10 mouse cellular contexts compared by ENCODE assay signal in the genomic region with DNA sequence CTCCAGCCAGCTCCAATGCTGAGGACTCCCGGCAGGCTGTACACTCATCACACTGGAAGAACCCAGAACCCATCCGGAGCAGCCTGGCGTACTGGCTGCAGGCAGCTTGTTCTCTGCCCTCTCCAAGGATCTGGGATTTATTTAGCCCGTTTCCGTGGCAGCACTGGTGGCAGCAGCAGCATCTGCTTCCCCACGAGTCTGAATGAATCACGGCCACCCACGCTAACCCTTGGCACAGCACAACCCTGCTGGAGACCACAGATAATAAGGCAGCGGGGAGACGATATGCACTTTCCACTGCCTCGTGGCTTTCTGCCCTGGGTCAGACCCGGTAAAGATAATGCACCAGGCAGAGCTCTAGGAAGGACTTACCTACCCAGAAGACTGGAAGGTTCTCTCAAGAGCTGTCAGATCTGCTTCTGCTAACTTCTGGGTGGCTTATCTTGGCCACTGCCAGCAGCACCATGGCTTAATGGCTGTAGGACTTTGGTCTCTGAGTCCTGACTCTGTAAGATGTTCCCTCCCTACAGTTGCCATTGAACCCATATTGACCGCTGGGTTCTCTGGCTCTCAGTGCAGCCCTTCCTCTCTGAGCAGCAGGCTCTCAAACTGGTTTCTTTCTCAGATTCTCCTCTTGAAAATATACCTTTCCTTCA.
DNase-seq lines count a peak whose midpoint lies in the region; ATAC-seq lines count a peak whose summit lies in the region.
"Had no signal": no experiment of that assay in that cellular context is flagged by ENCODE, and none has a peak within 500 bp of the region (broad histone marks: within the 10 kb centered on the region; RNA-seq: fewer than 3 reads in every experiment).

No protein-coding gene starts in this region.

- H3K4me1 ChIP-seq in embryonic facial prominence, embryonic 14.5 days (ENCODE audit: control insufficient read depth, insufficient read depth, low read length): peaks cover 8% of the 10 kb centered on the region
- H3K4me1 ChIP-seq in kidney, embryonic 16.5 days (ENCODE audit: insufficient read depth, low read length): peaks cover 11% of the 10 kb centered on the region
- H3K4me1 ChIP-seq: liver, embryonic 15.5 days; stomach, embryonic 15.5 days had no signal

- peak; percentile 51 for DNase-seq in adrenal gland, adult 2 months
- DNase-seq in adrenal gland, postnatal 4 days (ENCODE audit: low spot score in 2 of 2): no peak
- DNase-seq in Muller cell, postnatal 12 days (ENCODE audit: inconsistent ontology term): peak; percentile 89
- peak; percentile 62 for DNase-seq in embryonic facial prominence, embryonic 14.5 days (ENCODE audit: low spot score)
- DNase-seq in layer of hippocampus, postnatal 14 days (ENCODE audit: low spot score in 2 of 2): peak; percentile 79 to 87
- DNase-seq in right cerebral cortex, postnatal 36 days (ENCODE audit: low spot score in 2 of 2): peak; percentile 81 to 90

- no peak overlapping the region for H3K4me3 ChIP-seq in embryonic facial prominence, embryonic 14.5 days (ENCODE audit: low read depth, low read length)
- H3K4me3 ChIP-seq in kidney, embryonic 16.5 days (ENCODE audit: low read length): no peak overlapping the region
- H3K4me3 ChIP-seq: liver, embryonic 15.5 days; stomach, embryonic 15.5 days had no signal

- ATAC-seq in embryonic facial prominence, embryonic 14.5 days (ENCODE audit: low read depth): peak; percentile 38; the same call in 1 of the 2 replicates
- ATAC-seq in erythroblast, adult 5-6 weeks (replicated peaks; ENCODE audit: low FRiP score, poor library complexity, severe bottlenecking): no peak
- no peak for ATAC-seq in kidney, embryonic 16.5 days (ENCODE audit: low FRiP score, low TSS enrichment)

- no peak overlapping the region for H3K9ac ChIP-seq in embryonic facial prominence, embryonic 14.5 days (ENCODE audit: low read depth, low read length)
- H3K9ac ChIP-seq in kidney, embryonic 16.5 days (replicated peaks; ENCODE audit: low read length): no peak overlapping the region
- H3K9ac ChIP-seq: liver, embryonic 15.5 days; stomach, embryonic 15.5 days had no signal

- H3K27ac ChIP-seq in embryonic facial prominence, embryonic 14.5 days (replicated peaks; ENCODE audit: low read depth, low read length): no peak overlapping the region
- H3K27ac ChIP-seq in kidney, embryonic 16.5 days (ENCODE audit: low read length): no peak overlapping the region
- H3K27ac ChIP-seq: liver, embryonic 15.5 days; stomach, embryonic 15.5 days had no signal

- no peaks in the 10 kb centered on the region for H3K27me3 ChIP-seq in embryonic facial prominence, embryonic 14.5 days (replicated peaks; ENCODE audit: control insufficient read depth, insufficient read depth, low read length)
- no peaks in the 10 kb centered on the region for H3K27me3 ChIP-seq in kidney, embryonic 16.5 days (ENCODE audit: insufficient read depth, low read length)
- H3K27me3 ChIP-seq: liver, embryonic 15.5 days; stomach, embryonic 15.5 days had no signal

- WGBS in embryonic facial prominence, embryonic 14.5 days: 52% methylated on average over 13 of the region's 13 CpGs
- 70% methylated on average over 13 of the region's 13 CpGs for WGBS in kidney, embryonic 16.5 days

- H3K4me2 ChIP-seq in embryonic facial prominence, embryonic 14.5 days (ENCODE audit: low read depth, low read length): no peak overlapping the region
- H3K4me2 ChIP-seq in kidney, embryonic 16.5 days (replicated peaks; ENCODE audit: low read depth, low read length): no peak overlapping the region
- H3K4me2 ChIP-seq: liver, embryonic 15.5 days; stomach, embryonic 15.5 days had no signal

- H3K36me3 ChIP-seq in embryonic facial prominence, embryonic 14.5 days (ENCODE audit: control insufficient read depth, insufficient read depth, low read length): no peaks in the 10 kb centered on the region
- no peaks in the 10 kb centered on the region for H3K36me3 ChIP-seq in kidney, embryonic 16.5 days (ENCODE audit: insufficient read depth, low read length)
- H3K36me3 ChIP-seq: liver, embryonic 15.5 days; stomach, embryonic 15.5 days had no signal

- H3K9me3 ChIP-seq in embryonic facial prominence, embryonic 14.5 days (ENCODE audit: control insufficient read depth, low read length): no peaks in the 10 kb centered on the region
- H3K9me3 ChIP-seq in kidney, embryonic 16.5 days (ENCODE audit: low read length): peaks cover 4% of the 10 kb centered on the region; the same call in 1 of the 2 replicates
- H3K9me3 ChIP-seq: liver, embryonic 15.5 days; stomach, embryonic 15.5 days had no signal

Comparison
In these comparisons a context has a peak if more than half of its experiments do, and no peak if none do; other contexts are left out.
1. DNase-seq: peak in adrenal gland, adult 2 months (single experiment), Muller cell, postnatal 12 days (single experiment), embryonic facial prominence, embryonic 14.5 days (single experiment), layer of hippocampus, postnatal 14 days (2 of 2) and right cerebral cortex, postnatal 36 days (2 of 2); none in adrenal gland, postnatal 4 days (0 of 2).